Mouse (Mus musculus): ENCODE measurements around the gene Med13. TPM values are rescaled to one million over a fixed set of nuclear protein-coding genes. Genes with fewer than 3 reads are reported as not detected.

The Med13 gene
- polyA plus RNA-seq, 1 experiment from 2014 or later, result 7.4 TPM

DNA sequence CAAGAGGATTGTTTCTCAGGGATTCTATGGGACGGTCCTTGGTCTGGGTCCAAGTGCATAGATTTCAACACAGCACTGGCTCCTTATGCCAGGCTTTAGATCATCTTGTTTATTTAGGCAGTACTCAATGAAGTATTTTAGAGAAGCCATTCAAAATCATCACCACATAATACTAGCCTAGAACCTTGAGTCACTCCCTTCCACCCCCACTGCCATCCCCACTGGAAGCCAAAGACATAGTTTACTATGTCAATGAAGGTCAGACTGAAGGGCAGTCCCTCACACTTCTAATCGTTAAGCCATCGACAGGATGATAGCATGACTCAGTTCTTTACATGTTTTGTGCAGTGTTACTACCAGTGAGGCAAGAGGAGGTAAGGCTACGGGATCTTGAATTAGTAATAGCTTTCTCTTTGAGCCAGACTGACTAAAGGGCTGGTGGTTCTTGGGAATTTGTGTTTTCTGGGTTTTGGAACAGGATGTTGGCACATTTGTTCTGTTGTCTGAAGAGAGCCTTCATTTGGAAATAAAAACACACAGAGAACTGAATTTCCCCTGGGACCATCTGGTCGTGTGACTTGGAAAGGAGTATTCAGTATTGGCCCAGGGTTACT, 24.2 kb upstream of the Med13 start:
- Histone ChIP-seq H3K9ac (ENCODE audit: low read depth, low read length) (no peak overlapping the region), H3K27ac (ENCODE audit: low read depth, low read length) (no peak overlapping the region), H3K27me3 (replicated peaks; ENCODE audit: control insufficient read depth, insufficient read depth, low read length) (no peaks in the 10 kb centered on the region), H3K4me2 (ENCODE audit: low read length) (no peak overlapping the region), H3K4me3 (ENCODE audit: low read length) (no peak overlapping the region), H3K9me3 (ENCODE audit: control insufficient read depth, low read length) (no peaks in the 10 kb centered on the region), H3K36me3 (ENCODE audit: control insufficient read depth, insufficient read depth, low read length) (no peaks in the 10 kb centered on the region), H3K4me1 (ENCODE audit: control insufficient read depth, insufficient read depth, low read depth, low read length) (no peaks in the 10 kb centered on the region)
- WGBS, result 76% methylated on average over 5 of the region's 5 CpGs
- ATAC-seq, result no peak

- Histone ChIP-seq H3K4me3 (ENCODE audit: low read length) (no peak overlapping the region), H3K27ac (ENCODE audit: low read depth, low read length) (no peak overlapping the region), H3K27me3 (replicated peaks; ENCODE audit: control insufficient read depth, insufficient read depth, low read length) (no peaks in the 10 kb centered on the region), H3K9ac (ENCODE audit: low read depth, low read length) (no peak overlapping the region), H3K4me2 (ENCODE audit: low read length) (no peak overlapping the region), H3K9me3 (ENCODE audit: control insufficient read depth, low read length) (no peaks in the 10 kb centered on the region), H3K36me3 (ENCODE audit: control insufficient read depth, insufficient read depth, low read length) (no peaks in the 10 kb centered on the region), H3K4me1 (ENCODE audit: control insufficient read depth, insufficient read depth, low read depth, low read length) (no peaks in the 10 kb centered on the region)
- no peak for ATAC-seq
- WGBS, result 84% methylated on average over 12 of the region's 12 CpGs
These were observed 23.3 kb upstream of the Med13 start for GRCm38 (mm10) chr11:86380521-86381238.

DNA sequence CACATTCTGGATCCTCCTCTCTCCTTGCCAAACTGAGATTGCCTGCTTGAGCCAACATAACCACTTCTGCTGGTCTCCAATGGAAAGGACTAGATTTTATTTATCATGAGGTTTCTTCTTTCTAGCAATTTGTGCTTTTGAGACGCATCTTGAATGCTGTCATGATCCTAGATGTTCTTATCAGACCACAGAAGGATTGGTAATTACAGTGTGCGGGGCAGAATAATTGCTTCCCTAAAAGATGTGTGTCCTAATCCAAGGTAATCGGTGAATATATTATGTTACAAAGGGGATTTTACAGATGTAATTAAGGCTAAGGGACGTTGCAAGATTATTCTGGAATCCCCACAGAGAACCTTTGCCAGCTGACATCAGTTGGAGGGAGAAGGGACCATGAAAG, 21.6 kb upstream of the Med13 start:
- H3K9me3 ChIP-seq (ENCODE audit: control insufficient read depth, low read length), result no peaks in the 10 kb centered on the region
- H3K4me3 ChIP-seq (ENCODE audit: low read length), result no peak overlapping the region
- no peak overlapping the region for H3K27ac ChIP-seq (ENCODE audit: low read depth, low read length)
- 48% methylated on average over 4 of the region's 4 CpGs for WGBS
- H3K27me3 ChIP-seq (replicated peaks; ENCODE audit: control insufficient read depth, insufficient read depth, low read length), result no peaks in the 10 kb centered on the region
- H3K4me2 ChIP-seq (ENCODE audit: low read length), result no peak overlapping the region
- ATAC-seq, result no peak
- no peaks in the 10 kb centered on the region for H3K36me3 ChIP-seq (ENCODE audit: control insufficient read depth, insufficient read depth, low read length)
- no peak overlapping the region for H3K9ac ChIP-seq (ENCODE audit: low read depth, low read length)
- H3K4me1 ChIP-seq (ENCODE audit: control insufficient read depth, insufficient read depth, low read depth, low read length), result no peaks in the 10 kb centered on the region

DNA sequence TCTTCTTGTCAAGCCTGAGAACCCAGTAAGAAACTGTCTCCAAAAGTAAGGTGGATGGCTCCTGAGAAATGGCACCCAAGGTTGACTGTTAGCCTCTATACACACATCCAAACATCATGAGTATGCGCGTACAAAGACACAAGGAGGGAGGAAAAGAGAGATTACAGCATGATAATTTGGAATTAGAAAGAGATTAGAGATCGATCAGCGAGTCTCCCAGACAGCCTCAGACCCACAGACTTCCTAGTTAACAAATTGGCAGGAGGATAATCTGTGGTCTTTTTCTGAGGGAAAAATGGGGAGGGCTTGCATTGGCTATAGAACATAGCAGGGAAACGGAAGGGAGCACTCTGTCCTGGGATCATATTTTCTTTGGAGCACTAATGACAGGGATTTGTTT, 20.4 kb upstream of the Med13 start:
- Histone ChIP-seq H3K4me3 (ENCODE audit: low read length) (no peak overlapping the region), H3K4me1 (ENCODE audit: control insufficient read depth, insufficient read depth, low read depth, low read length) (no peaks in the 10 kb centered on the region), H3K27me3 (replicated peaks; ENCODE audit: control insufficient read depth, insufficient read depth, low read length) (no peaks in the 10 kb centered on the region), H3K9me3 (ENCODE audit: control insufficient read depth, low read length) (no peaks in the 10 kb centered on the region), H3K9ac (ENCODE audit: low read depth, low read length) (no peak overlapping the region), H3K27ac (ENCODE audit: low read depth, low read length) (no peak overlapping the region), H3K4me2 (ENCODE audit: low read length) (no peak overlapping the region), H3K36me3 (ENCODE audit: control insufficient read depth, insufficient read depth, low read length) (no peaks in the 10 kb centered on the region)
- WGBS, result 93% methylated on average over 5 of the region's 5 CpGs
- ATAC-seq, result no peak

DNA sequence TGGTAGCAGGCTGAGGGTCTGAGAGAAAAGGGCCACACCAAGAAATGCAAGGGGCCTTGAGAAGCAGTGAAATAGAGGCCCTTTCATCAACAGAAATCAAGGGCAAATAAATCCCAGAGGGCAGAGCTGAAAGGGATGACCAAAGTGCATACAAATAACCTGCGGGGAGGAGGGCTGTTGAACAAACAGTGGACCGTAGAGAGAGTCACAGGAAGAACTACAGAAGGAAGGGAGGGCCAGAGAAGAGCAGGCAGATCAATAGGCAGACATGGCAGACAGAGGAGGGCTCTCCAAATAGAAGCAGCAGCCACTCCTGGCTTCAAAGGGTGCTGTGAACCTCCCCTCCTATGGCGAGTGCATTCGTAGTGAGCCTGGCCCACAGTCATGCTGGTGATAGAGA, 19.3 kb upstream of the Med13 start:
- Histone ChIP-seq H3K4me3 (ENCODE audit: low read length) (no peak overlapping the region), H3K4me2 (ENCODE audit: low read length) (no peak overlapping the region), H3K27ac (ENCODE audit: low read depth, low read length) (no peak overlapping the region), H3K4me1 (ENCODE audit: control insufficient read depth, insufficient read depth, low read depth, low read length) (no peaks in the 10 kb centered on the region), H3K9ac (ENCODE audit: low read depth, low read length) (no peak overlapping the region), H3K9me3 (ENCODE audit: control insufficient read depth, low read length) (no peaks in the 10 kb centered on the region), H3K27me3 (replicated peaks; ENCODE audit: control insufficient read depth, insufficient read depth, low read length) (no peaks in the 10 kb centered on the region), H3K36me3 (ENCODE audit: control insufficient read depth, insufficient read depth, low read length) (no peaks in the 10 kb centered on the region)
- ATAC-seq, result no peak
- WGBS, result 75% methylated on average over 4 of the region's 4 CpGs

DNA sequence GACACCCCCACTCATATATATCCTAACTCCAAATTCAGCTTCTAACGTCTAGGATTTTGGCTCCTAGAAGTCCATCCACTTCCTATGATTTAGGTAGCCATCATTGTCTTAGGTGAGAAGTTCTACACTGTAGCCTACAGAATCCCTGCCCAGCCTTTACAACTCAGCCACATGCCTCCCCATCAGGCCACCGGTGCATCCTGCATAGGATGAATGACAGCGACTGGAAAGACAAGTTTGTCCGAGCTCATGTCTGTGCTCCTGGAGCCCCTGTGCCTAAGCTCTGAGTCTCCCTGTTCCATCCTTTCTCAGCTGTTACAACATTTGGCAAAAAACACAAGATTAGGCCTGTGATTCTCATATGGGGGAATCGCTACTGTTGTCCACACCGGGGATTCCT, 17.7 kb upstream of the Med13 start:
- Histone ChIP-seq H3K27me3 (replicated peaks; ENCODE audit: control insufficient read depth, insufficient read depth, low read length) (no peaks in the 10 kb centered on the region), H3K9ac (ENCODE audit: low read depth, low read length) (no peak overlapping the region), H3K27ac (ENCODE audit: low read depth, low read length) (no peak overlapping the region), H3K4me2 (ENCODE audit: low read length) (no peak overlapping the region), H3K36me3 (ENCODE audit: control insufficient read depth, insufficient read depth, low read length) (no peaks in the 10 kb centered on the region), H3K4me1 (ENCODE audit: control insufficient read depth, insufficient read depth, low read depth, low read length) (no peaks in the 10 kb centered on the region), H3K4me3 (ENCODE audit: low read length) (no peak overlapping the region), H3K9me3 (ENCODE audit: control insufficient read depth, low read length) (no peaks in the 10 kb centered on the region)
- WGBS, result 95% methylated on average over 6 of the region's 6 CpGs
- ATAC-seq, result no peak

GRCm38 (mm10) chr11:86371266-86371665, 13.9 kb upstream of the Med13 start:
- Histone ChIP-seq H3K4me3 (ENCODE audit: low read length) (no peak overlapping the region), H3K4me2 (ENCODE audit: low read length) (no peak overlapping the region), H3K9me3 (ENCODE audit: control insufficient read depth, low read length) (no peaks in the 10 kb centered on the region), H3K27me3 (replicated peaks; ENCODE audit: control insufficient read depth, insufficient read depth, low read length) (no peaks in the 10 kb centered on the region), H3K9ac (ENCODE audit: low read depth, low read length) (no peak overlapping the region), H3K4me1 (ENCODE audit: control insufficient read depth, insufficient read depth, low read depth, low read length) (no peaks in the 10 kb centered on the region), H3K36me3 (ENCODE audit: control insufficient read depth, insufficient read depth, low read length) (no peaks in the 10 kb centered on the region), H3K27ac (ENCODE audit: low read depth, low read length) (no peak overlapping the region)
- WGBS, result 82% methylated on average over 7 of the region's 7 CpGs
- no peak for ATAC-seq

DNA sequence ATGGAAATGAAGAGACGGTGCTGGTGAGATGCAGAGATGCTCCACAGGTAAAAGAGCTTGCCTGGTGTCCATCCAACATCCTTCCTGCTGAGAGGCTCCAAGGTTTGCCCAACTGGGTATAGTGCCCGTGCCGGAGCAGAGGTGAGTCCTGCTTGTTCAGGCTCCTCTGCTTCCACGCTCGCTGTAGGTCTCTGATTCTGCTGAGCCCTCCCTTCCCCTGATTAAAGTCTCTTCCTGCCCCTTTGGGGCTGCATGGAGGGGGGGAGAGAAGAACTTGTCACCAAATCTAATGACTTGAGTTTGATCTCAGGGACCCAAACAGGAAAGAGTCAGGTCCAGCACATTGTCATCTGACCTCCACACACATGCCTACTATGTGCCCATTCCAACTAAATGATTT, 12.5 kb upstream of the Med13 start:
- H3K4me1 ChIP-seq (ENCODE audit: control insufficient read depth, insufficient read depth, low read depth, low read length), result no peaks in the 10 kb centered on the region
- no peak overlapping the region for H3K4me2 ChIP-seq (ENCODE audit: low read length)
- no peaks in the 10 kb centered on the region for H3K9me3 ChIP-seq (ENCODE audit: control insufficient read depth, low read length)
- no peak overlapping the region for H3K27ac ChIP-seq (ENCODE audit: low read depth, low read length)
- no peak overlapping the region for H3K4me3 ChIP-seq (ENCODE audit: low read length)
- WGBS, result 89% methylated on average over 5 of the region's 5 CpGs
- no peaks in the 10 kb centered on the region for H3K36me3 ChIP-seq (ENCODE audit: control insufficient read depth, insufficient read depth, low read length)
- no peak overlapping the region for H3K9ac ChIP-seq (ENCODE audit: low read depth, low read length)
- ATAC-seq, result no peak
- H3K27me3 ChIP-seq (replicated peaks; ENCODE audit: control insufficient read depth, insufficient read depth, low read length), result no peaks in the 10 kb centered on the region

- Histone ChIP-seq H3K4me2 (ENCODE audit: low read length) (no peak overlapping the region), H3K4me3 (ENCODE audit: low read length) (no peak overlapping the region), H3K27me3 (replicated peaks; ENCODE audit: control insufficient read depth, insufficient read depth, low read length) (no peaks in the 10 kb centered on the region), H3K9ac (ENCODE audit: low read depth, low read length) (no peak overlapping the region), H3K36me3 (ENCODE audit: control insufficient read depth, insufficient read depth, low read length) (no peaks in the 10 kb centered on the region), H3K4me1 (ENCODE audit: control insufficient read depth, insufficient read depth, low read depth, low read length) (no peaks in the 10 kb centered on the region), H3K27ac (ENCODE audit: low read depth, low read length) (no peak overlapping the region), H3K9me3 (ENCODE audit: control insufficient read depth, low read length) (no peaks in the 10 kb centered on the region)
- 80% methylated on average over 5 of the region's 5 CpGs for WGBS
- ATAC-seq, result no peak
These were observed 11.6 kb upstream of the Med13 start for GRCm38 (mm10) chr11:86369003-86369402.
